Comparison of ENCODE assay signal across 11 mouse cellular contexts in the genomic region with DNA sequence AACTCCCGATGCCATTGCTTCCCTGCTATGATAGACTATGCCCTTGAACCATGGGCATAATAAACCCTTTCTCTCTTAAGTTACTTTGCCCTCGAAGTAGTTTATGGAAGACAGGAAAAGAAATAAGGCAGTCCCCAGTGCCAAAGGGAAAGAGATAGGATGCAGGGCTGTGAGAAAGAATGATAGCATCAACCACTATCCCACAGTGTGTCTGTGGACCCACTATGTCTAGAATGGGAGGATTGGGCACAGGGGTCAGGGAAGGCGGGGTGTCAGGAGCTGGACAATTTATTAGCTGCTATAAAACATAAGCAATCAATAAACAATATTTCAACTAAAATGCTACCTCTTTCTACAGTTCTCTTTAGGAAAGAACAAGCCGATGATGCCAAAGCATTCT.
DNase-seq lines count a peak whose midpoint lies in the region; ATAC-seq and TF ChIP-seq lines count a peak whose summit lies in the region.
"Had no signal": no experiment of that assay in that cellular context is flagged by ENCODE, and none has a peak within 500 bp of the region (broad histone marks: within the 10 kb centered on the region; RNA-seq: fewer than 3 reads in every experiment).

No protein-coding gene starts in this region.

- H3K9ac ChIP-seq in lung, embryonic 14.5 days: no peak overlapping the region
- no peak overlapping the region for H3K9ac ChIP-seq in forebrain, embryonic 11.5 days (ENCODE audit: low read length)
- H3K9ac ChIP-seq in hindbrain, embryonic 14.5 days: no peak overlapping the region
- H3K9ac ChIP-seq in neural tube, embryonic 13.5 days: no peak overlapping the region
- H3K9ac ChIP-seq: heart, embryonic 13.5 days; liver, embryonic 12.5 days had no signal

- TF ChIP-seq CTCF in lung, embryonic 14.5 days (IDR thresholded peaks at IDR 0.05; ENCODE audit: low read depth): no peak

- no peaks in the 10 kb centered on the region for H3K36me3 ChIP-seq in lung, embryonic 14.5 days (ENCODE audit: insufficient read depth)
- H3K36me3 ChIP-seq in forebrain, embryonic 11.5 days (ENCODE audit: control insufficient read depth, insufficient read depth, low read length): no peaks in the 10 kb centered on the region; the same call in 1 of the 2 replicates
- H3K36me3 ChIP-seq in hindbrain, embryonic 14.5 days (replicated peaks; ENCODE audit: control insufficient read depth, insufficient read depth): no peaks in the 10 kb centered on the region
- H3K36me3 ChIP-seq in neural tube, embryonic 13.5 days: no peaks in the 10 kb centered on the region
- H3K36me3 ChIP-seq: heart, embryonic 13.5 days; liver, embryonic 12.5 days had no signal

- H3K4me3 ChIP-seq in lung, embryonic 14.5 days (ENCODE audit: low read depth, low read length): no peak overlapping the region
- H3K4me3 ChIP-seq in forebrain, embryonic 11.5 days (ENCODE audit: low read depth, low read length): no peak overlapping the region
- no peak overlapping the region for H3K4me3 ChIP-seq in hindbrain, embryonic 14.5 days (replicated peaks; ENCODE audit: low read length)
- H3K4me3 ChIP-seq in neural tube, embryonic 13.5 days: no peak overlapping the region
- H3K4me3 ChIP-seq: heart, embryonic 13.5 days; liver, embryonic 12.5 days; myocyte had no signal

- H3K27me3 ChIP-seq in lung, embryonic 14.5 days (ENCODE audit: insufficient read depth, low read length): no peaks in the 10 kb centered on the region
- no peaks in the 10 kb centered on the region for H3K27me3 ChIP-seq in forebrain, embryonic 11.5 days (ENCODE audit: control insufficient read depth, insufficient read depth, low read length)
- H3K27me3 ChIP-seq in hindbrain, embryonic 14.5 days (ENCODE audit: control insufficient read depth, insufficient read depth, low read length): no peaks in the 10 kb centered on the region
- H3K27me3 ChIP-seq in neural tube, embryonic 13.5 days: no peaks in the 10 kb centered on the region
- H3K27me3 ChIP-seq: heart, embryonic 13.5 days; liver, embryonic 12.5 days had no signal

- DNase-seq in lung, embryonic 14.5 days: no peak
- DNase-seq in lung, postnatal 36 days: no peak
- DNase-seq in forebrain, embryonic 11.5 days (ENCODE audit: low spot score): no peak
- DNase-seq in hindbrain, embryonic 14.5 days (ENCODE audit: low spot score): no peak
- DNase-seq in cerebellum, postnatal 14 days: no peak
- no peak for DNase-seq in B cell, adult 2 months
- DNase-seq: adrenal gland, postnatal 36 days had no signal

- ATAC-seq in lung, embryonic 14.5 days (ENCODE audit: insufficient read depth): 0 out of 2 replicates have a peak, but pooled peaks have one; percentile 29
- ATAC-seq in forebrain, embryonic 11.5 days (replicated peaks; ENCODE audit: low FRiP score): no peak
- no peak for ATAC-seq in hindbrain, embryonic 14.5 days (ENCODE audit: low FRiP score)
- ATAC-seq in neural tube, embryonic 13.5 days (ENCODE audit: low read depth): peak; percentile 42
- ATAC-seq: liver, embryonic 12.5 days had no signal

- H3K27ac ChIP-seq in lung, embryonic 14.5 days (ENCODE audit: low read depth): peak overlapping the region; percentile 61; the same call in 1 of the 2 replicates
- H3K27ac ChIP-seq in forebrain, embryonic 11.5 days (ENCODE audit: low read depth, low read length): 0 out of 2 replicates have a peak overlapping the region, but pooled peaks have one; percentile 57
- peak overlapping the region; percentile 69 for H3K27ac ChIP-seq in hindbrain, embryonic 14.5 days
- H3K27ac ChIP-seq in neural tube, embryonic 13.5 days (replicated peaks): peak overlapping the region; percentile 92
- H3K27ac ChIP-seq: liver, embryonic 12.5 days had no signal

- no peaks in the 10 kb centered on the region for H3K9me3 ChIP-seq in lung, embryonic 14.5 days (ENCODE audit: low read depth, low read length)
- H3K9me3 ChIP-seq in forebrain, embryonic 11.5 days (ENCODE audit: control insufficient read depth, low read length): no peaks in the 10 kb centered on the region
- no peaks in the 10 kb centered on the region for H3K9me3 ChIP-seq in hindbrain, embryonic 14.5 days (ENCODE audit: control insufficient read depth, low read length)
- no peaks in the 10 kb centered on the region for H3K9me3 ChIP-seq in neural tube, embryonic 13.5 days
- H3K9me3 ChIP-seq: heart, embryonic 13.5 days; liver, embryonic 12.5 days had no signal

- peaks cover 17% of the 10 kb centered on the region for H3K4me1 ChIP-seq in lung, embryonic 14.5 days (ENCODE audit: insufficient read depth)
- peaks cover 11% of the 10 kb centered on the region for H3K4me1 ChIP-seq in forebrain, embryonic 11.5 days (replicated peaks; ENCODE audit: control insufficient read depth, insufficient read depth, low read length)
- H3K4me1 ChIP-seq in hindbrain, embryonic 14.5 days (replicated peaks; ENCODE audit: control insufficient read depth, insufficient read depth, low read length): peaks cover 19% of the 10 kb centered on the region
- peaks cover 59% of the 10 kb centered on the region for H3K4me1 ChIP-seq in neural tube, embryonic 13.5 days (replicated peaks)

- WGBS in lung, embryonic 14.5 days: 38% methylated on average over 4 of the region's 4 CpGs
- WGBS in forebrain, embryonic 11.5 days: 62% methylated on average over 4 of the region's 4 CpGs
- WGBS in hindbrain, embryonic 14.5 days: 40% methylated on average over 4 of the region's 4 CpGs
- WGBS in neural tube, embryonic 13.5 days: 14% methylated on average over 4 of the region's 4 CpGs

- 0 out of 2 replicates have a peak overlapping the region, but pooled peaks have one; percentile 26 for H3K4me2 ChIP-seq in lung, embryonic 14.5 days
- no peak overlapping the region for H3K4me2 ChIP-seq in forebrain, embryonic 11.5 days (ENCODE audit: low read depth, low read length, severe bottlenecking)
- H3K4me2 ChIP-seq in hindbrain, embryonic 14.5 days (replicated peaks): no peak overlapping the region
- peak overlapping the region; percentile 6; the same call in 1 of the 2 replicates for H3K4me2 ChIP-seq in neural tube, embryonic 13.5 days
- H3K4me2 ChIP-seq: heart, embryonic 13.5 days; liver, embryonic 12.5 days had no signal

Comparison
In these comparisons a context has a peak if more than half of its experiments do, and no peak if none do; other contexts are left out.
1. ATAC-seq: peak in lung, embryonic 14.5 days (single experiment) and neural tube, embryonic 13.5 days (single experiment); none in forebrain, embryonic 11.5 days (single experiment) and hindbrain, embryonic 14.5 days (single experiment).
2. H3K4me2 ChIP-seq: peak in lung, embryonic 14.5 days (single experiment) and neural tube, embryonic 13.5 days (single experiment); none in forebrain, embryonic 11.5 days (single experiment) and hindbrain, embryonic 14.5 days (single experiment).
3. Peak in every context shown above with its lines, with median percentiles within 50 percentile points of each other: H3K27ac ChIP-seq.